8 mouse cellular contexts compared by ENCODE assay signal in genomic region chr6:40393213-40393612, GRCm38 (mm10). TPM values are rescaled to one million over a fixed set of nuclear protein-coding genes. Genes with fewer than 3 reads are reported as not detected.
DNase-seq lines count a peak whose midpoint lies in the region; ATAC-seq and TF ChIP-seq lines count a peak whose summit lies in the region.

No protein-coding gene starts in this region.

- H3K9me3 ChIP-seq in embryonic facial prominence, embryonic 11.5 days (replicated peaks; ENCODE audit: control insufficient read depth, low read length), result no peaks in the 10 kb centered on the region
- H3K9me3 ChIP-seq in heart, embryonic 13.5 days, result 0 out of 2 replicates have a peak, but pooled peaks cover under 1% of the 10 kb centered on the region
- H3K9me3 ChIP-seq in kidney, postnatal 0 days (replicated peaks; ENCODE audit: low read length), result no peaks in the 10 kb centered on the region
- no peaks in the 10 kb centered on the region for H3K9me3 ChIP-seq in neural tube, embryonic 13.5 days

- H3K4me2 ChIP-seq in embryonic facial prominence, embryonic 11.5 days (ENCODE audit: low read depth, low read length), result no peak overlapping the region
- H3K4me2 ChIP-seq in heart, embryonic 13.5 days, result no peak overlapping the region
- H3K4me2 ChIP-seq in kidney, postnatal 0 days (ENCODE audit: low read length), result no peak overlapping the region
- H3K4me2 ChIP-seq in neural tube, embryonic 13.5 days, result no peak overlapping the region

- H3K4me3 ChIP-seq in C2C12 (ENCODE audit: insufficient read depth, poor library complexity, severe bottlenecking), result no peak overlapping the region
- no peak overlapping the region for H3K4me3 ChIP-seq in embryonic facial prominence, embryonic 11.5 days (ENCODE audit: low read depth, low read length)
- H3K4me3 ChIP-seq in heart, embryonic 13.5 days, result no peak overlapping the region
- H3K4me3 ChIP-seq in kidney, postnatal 0 days (replicated peaks; ENCODE audit: low read depth, low read length), result no peak overlapping the region
- no peak overlapping the region for H3K4me3 ChIP-seq in liver, adult 2 months (ENCODE audit: insufficient read depth, low read depth, low read length)
- H3K4me3 ChIP-seq in neural tube, embryonic 13.5 days, result no peak overlapping the region

- no peak overlapping the region for H3K9ac ChIP-seq in embryonic facial prominence, embryonic 11.5 days (replicated peaks; ENCODE audit: low read length)
- H3K9ac ChIP-seq in heart, embryonic 13.5 days, result no peak overlapping the region
- no peak overlapping the region for H3K9ac ChIP-seq in kidney, postnatal 0 days (ENCODE audit: low read depth, low read length)
- no peak overlapping the region for H3K9ac ChIP-seq in liver, adult 2 months (ENCODE audit: low read depth, low read length)
- H3K9ac ChIP-seq in neural tube, embryonic 13.5 days, result no peak overlapping the region

- H3K27me3 ChIP-seq in C2C12 (ENCODE audit: control insufficient read depth, insufficient read depth, insufficient read length), result no peaks in the 10 kb centered on the region
- H3K27me3 ChIP-seq in embryonic facial prominence, embryonic 11.5 days (ENCODE audit: control insufficient read depth, insufficient read depth, low read length), result no peaks in the 10 kb centered on the region
- no peaks in the 10 kb centered on the region for H3K27me3 ChIP-seq in heart, embryonic 13.5 days (replicated peaks)
- H3K27me3 ChIP-seq in kidney, postnatal 0 days (ENCODE audit: insufficient read depth, low read length), result no peaks in the 10 kb centered on the region
- no peaks in the 10 kb centered on the region for H3K27me3 ChIP-seq in liver, adult 2 months (ENCODE audit: control insufficient read depth, insufficient read depth, low read length)
- no peaks in the 10 kb centered on the region for H3K27me3 ChIP-seq in neural tube, embryonic 13.5 days

- H3K79me2 ChIP-seq in C2C12 (ENCODE audit: control insufficient read depth, insufficient read depth), result no peaks in the 10 kb centered on the region
- H3K79me2 ChIP-seq in liver, adult 2 months (ENCODE audit: control insufficient read depth, insufficient read depth, low read length), result no peaks in the 10 kb centered on the region

- ATAC-seq in embryonic facial prominence, embryonic 11.5 days (replicated peaks; ENCODE audit: insufficient number of reproducible peaks, low FRiP score, low TSS enrichment, low read depth), result peak; percentile 90
- ATAC-seq in heart, embryonic 13.5 days (ENCODE audit: extremely low read depth, insufficient number of reproducible peaks, low FRiP score, low TSS enrichment), result peak; percentile 37; the same call in 1 of the 2 replicates
- peak; percentile 89 for ATAC-seq in kidney, postnatal 0 days (replicated peaks; ENCODE audit: low FRiP score, low read depth)
- peak; percentile 97 for ATAC-seq in neural tube, embryonic 13.5 days (ENCODE audit: low read depth)

- TF ChIP-seq POLR2A in liver, adult 2 months (IDR thresholded peaks at IDR 0.05; ENCODE audit: extremely low read depth, insufficient read depth, low read length), result no peak

- DNase-seq in adrenal gland, postnatal 10 days, result peak; percentile 76
- DNase-seq in embryonic facial prominence, embryonic 11.5 days (ENCODE audit: low spot score), result peak; percentile 74
- peak; percentile 89 for DNase-seq in kidney, postnatal 0 days (ENCODE audit: low spot score)
- peak; percentile 15 for DNase-seq in liver, adult 2 months (ENCODE audit: extremely low read depth, low read depth, low spot score)
- peak; percentile 48 for DNase-seq in thymus, postnatal 4 days

- no peaks in the 10 kb centered on the region for H3K4me1 ChIP-seq in embryonic facial prominence, embryonic 11.5 days (ENCODE audit: control insufficient read depth, insufficient read depth, low read length)
- H3K4me1 ChIP-seq in heart, embryonic 13.5 days, result peaks cover 6% of the 10 kb centered on the region
- no peaks in the 10 kb centered on the region for H3K4me1 ChIP-seq in kidney, postnatal 0 days (replicated peaks; ENCODE audit: insufficient read depth, low read length)
- no peaks in the 10 kb centered on the region for H3K4me1 ChIP-seq in liver, adult 2 months (ENCODE audit: control insufficient read depth, insufficient read depth, low read length)
- H3K4me1 ChIP-seq in neural tube, embryonic 13.5 days (replicated peaks), result no peaks in the 10 kb centered on the region

- H3ac ChIP-seq in C2C12 (ENCODE audit: control insufficient read depth, insufficient read length, low read depth), result no peak overlapping the region

- H3K79me3 ChIP-seq in C2C12 (ENCODE audit: low read depth), result no peaks in the 10 kb centered on the region

- peak; percentile 38 for TF ChIP-seq CTCF in C2C12 (IDR thresholded peaks at IDR 0.05; ENCODE audit: control insufficient read depth, insufficient read depth, insufficient read length)
- peak; percentile 86 for TF ChIP-seq CTCF in kidney, postnatal 0 days (IDR thresholded peaks at IDR 0.05; ENCODE audit: low read depth)
- TF ChIP-seq CTCF in liver, adult 2 months (IDR thresholded peaks at IDR 0.05; ENCODE audit: low read depth, low read length), result peak; percentile 64

- no peak overlapping the region for H3K27ac ChIP-seq in embryonic facial prominence, embryonic 11.5 days (replicated peaks; ENCODE audit: low read depth, low read length)
- no peak overlapping the region for H3K27ac ChIP-seq in heart, embryonic 13.5 days (replicated peaks)
- H3K27ac ChIP-seq in kidney, postnatal 0 days, result no peak overlapping the region
- H3K27ac ChIP-seq in liver, adult 2 months (replicated peaks; ENCODE audit: insufficient read depth, low read depth, low read length), result no peak overlapping the region
- no peak overlapping the region for H3K27ac ChIP-seq in neural tube, embryonic 13.5 days (replicated peaks)

- 39% methylated on average over 3 of the region's 3 CpGs for WGBS in embryonic facial prominence, embryonic 11.5 days
- 27% methylated on average over 3 of the region's 3 CpGs for WGBS in heart, embryonic 13.5 days
- 31% methylated on average over 3 of the region's 3 CpGs for WGBS in kidney, postnatal 0 days
- 57% methylated on average over 3 of the region's 3 CpGs for WGBS in liver, adult 2 months
- WGBS in neural tube, embryonic 13.5 days, result 15% methylated on average over 3 of the region's 3 CpGs

- H3K36me3 ChIP-seq in C2C12 (ENCODE audit: control insufficient read depth, insufficient read depth), result peaks cover 32% of the 10 kb centered on the region
- H3K36me3 ChIP-seq in embryonic facial prominence, embryonic 11.5 days (replicated peaks; ENCODE audit: control insufficient read depth, insufficient read depth, low read depth, low read length), result no peaks in the 10 kb centered on the region
- H3K36me3 ChIP-seq in heart, embryonic 13.5 days, result peaks cover 30% of the 10 kb centered on the region
- 0 out of 2 replicates have a peak, but pooled peaks cover 4% of the 10 kb centered on the region for H3K36me3 ChIP-seq in kidney, postnatal 0 days (ENCODE audit: insufficient read depth, low read length)
- H3K36me3 ChIP-seq in liver, adult 2 months (ENCODE audit: control insufficient read depth, insufficient read depth, low read length), result peaks cover 11% of the 10 kb centered on the region; the same call in 1 of the 2 replicates
- H3K36me3 ChIP-seq in neural tube, embryonic 13.5 days, result peaks cover 17% of the 10 kb centered on the region

TF ChIP-seq in C2C12, 6 proteins besides CTCF, POLR2A, EP300 and RAD21:
- TF ChIP-seq CEBPB (IDR thresholded peaks at IDR 0.05; ENCODE audit: low read depth) (no peak), MAX (IDR thresholded peaks at IDR 0.05) (no peak), MYOD1 (IDR thresholded peaks at IDR 0.05; ENCODE audit: control insufficient read depth, insufficient read length, low read depth) (no peak), USF1 (IDR thresholded peaks at IDR 0.05; ENCODE audit: low read depth) (no peak), FOSL1 (IDR thresholded peaks at IDR 0.05; ENCODE audit: insufficient read depth, low read length, poor library complexity, severe bottlenecking) (no peak)

RNA-seq across cellular contexts. Expression of gene E330009J07Rik, which starts 42.7 kb away (rescaled TPM):
- 0.82 TPM for polyA plus RNA-seq in C2C12 (2012; fragmentation: generic; extraction: Trizol)
- 10 to 100 TPM; 14.0 to 16.4 TPM for total RNA-seq in adrenal gland, postnatal 10 days (2021)
- 12.6 and 14.1 TPM in 2 replicates for polyA plus RNA-seq in embryonic facial prominence, embryonic 11.5 days (2014; fragmentation: Nextera tagmentation; extraction: Ambion mirVana)
- polyA plus RNA-seq in heart, embryonic 13.5 days (2015; fragmentation: Nextera tagmentation; extraction: Ambion mirVana), result 3.1 and 3.2 TPM in 2 replicates
- 6.9 TPM in 2 replicates for polyA plus RNA-seq in kidney, postnatal 0 days (2015; fragmentation: Nextera tagmentation; extraction: Ambion mirVana)
- 6.5 and 8.3 TPM in 2 replicates for total RNA-seq in liver, adult 2 months (2014; rRNA removed)
- polyA plus RNA-seq in liver, adult 2 months (2012; rRNA removed), result 3.7 and 4.1 TPM in 2 replicates
- polyA plus RNA-seq in neural tube, embryonic 13.5 days (2015; fragmentation: Nextera tagmentation; extraction: Ambion mirVana), result 12.3 and 13.7 TPM in 2 replicates

RNA-seq across cellular contexts. Expression of gene Wee2, which starts 45.7 kb away (rescaled TPM):
- not detected for polyA plus RNA-seq in C2C12 (2012; fragmentation: generic; extraction: Trizol)
- not detected for total RNA-seq in adrenal gland, postnatal 10 days (2021)
- not detected in 2 replicates for polyA plus RNA-seq in embryonic facial prominence, embryonic 11.5 days (2014; fragmentation: Nextera tagmentation; extraction: Ambion mirVana)
- not detected in 2 replicates for polyA plus RNA-seq in heart, embryonic 13.5 days (2015; fragmentation: Nextera tagmentation; extraction: Ambion mirVana)
- 0.04 TPM in 1 of 2 replicates, not detected in the other for polyA plus RNA-seq in kidney, postnatal 0 days (2015; fragmentation: Nextera tagmentation; extraction: Ambion mirVana)
- total RNA-seq in liver, adult 2 months (2014; rRNA removed), result not detected in 2 replicates
- not detected in 2 replicates for polyA plus RNA-seq in liver, adult 2 months (2012; rRNA removed)
- polyA plus RNA-seq in neural tube, embryonic 13.5 days (2015; fragmentation: Nextera tagmentation; extraction: Ambion mirVana), result 0.10 and 0.39 TPM in 2 replicates

Comparison
In these comparisons a context has a peak if more than half of its experiments do, and no peak if none do; other contexts are left out.
1. DNase-seq: peak in every context shown above with its lines; median percentile 89 in kidney, postnatal 0 days; 76 in adrenal gland, postnatal 10 days; 74 in embryonic facial prominence, embryonic 11.5 days; 48 in thymus, postnatal 4 days; 15 in liver, adult 2 months.
2. ATAC-seq: peak in every context shown above with its lines; median percentile 97 in neural tube, embryonic 13.5 days; 90 in embryonic facial prominence, embryonic 11.5 days; 89 in kidney, postnatal 0 days; 37 in heart, embryonic 13.5 days.